Mouse (Mus musculus): Measurements from ENCODE around the gene Chac1. TPM values are rescaled to one million over a fixed set of nuclear protein-coding genes. Genes with fewer than 3 reads are reported as not detected.

The Chac1 gene
- total RNA-seq (2021), result 10 to 100 TPM in 1 of 2 experiments, 1 to 10 TPM in 1; 3.7 to 13.2 TPM
- long read RNA-seq, experiment 1, partial matches to known transcripts, result 0 of 2 reads
- long read RNA-seq, experiment 1, other reads (novel, unspliced or antisense), result 0 of 2 reads
- long read RNA-seq, experiment 2, partial matches to known transcripts, result 1 of 4 reads
- long read RNA-seq, experiment 2, other reads (novel, unspliced or antisense), result 0 of 4 reads

GRCm38 (mm10) chr2:119350555-119351486 lies at the start of gene Chac1:
Gene Chac1 (plus strand): TSS chr2:119351229.
- DNase-seq (ENCODE audit: low spot score in 2 of 2), result peak; percentile 78 to 87

DNA sequence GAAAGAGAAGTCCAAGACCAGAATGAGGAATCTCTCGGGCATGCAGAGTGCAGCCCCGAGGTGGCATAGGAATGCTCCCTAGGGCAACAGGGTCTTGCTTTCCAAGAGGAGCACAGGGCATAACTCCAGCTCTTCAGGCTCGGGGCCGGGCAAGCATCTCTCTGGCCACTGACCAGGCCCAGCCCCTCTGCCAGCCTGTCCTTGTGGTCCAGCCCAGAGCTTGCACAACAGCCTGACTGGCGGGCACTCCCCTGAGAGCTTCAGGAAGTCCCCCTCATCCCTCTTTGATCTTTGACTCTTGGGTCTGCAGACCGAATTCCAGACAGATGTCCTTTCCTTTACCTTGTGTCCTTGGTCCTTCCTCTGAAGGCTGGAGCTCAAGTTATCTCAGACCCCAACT lies 48.2 kb upstream of the Chac1 start:
- no peak for DNase-seq (ENCODE audit: low spot score in 2 of 2)

DNA sequence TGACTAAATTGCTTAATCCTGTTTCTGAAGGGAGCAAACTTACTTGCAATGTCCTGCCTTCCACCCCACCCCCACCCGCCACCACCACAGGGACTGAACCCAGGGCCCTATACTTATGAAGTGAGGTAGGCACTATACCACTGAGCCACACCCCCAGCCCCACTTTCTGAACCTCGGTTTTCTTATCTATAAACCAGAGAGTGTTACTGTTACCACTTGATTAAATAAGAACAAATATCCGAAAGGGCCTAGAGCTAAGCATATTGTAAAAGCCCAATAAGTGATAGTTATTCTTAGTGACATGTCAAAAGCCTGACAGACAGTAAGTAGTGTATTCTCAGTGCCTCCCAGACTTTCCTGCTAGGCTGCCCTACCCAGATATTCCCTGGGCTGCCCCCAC lies 46.6 kb upstream of the Chac1 start:
- DNase-seq (ENCODE audit: low spot score in 2 of 2), result no peak

DNA sequence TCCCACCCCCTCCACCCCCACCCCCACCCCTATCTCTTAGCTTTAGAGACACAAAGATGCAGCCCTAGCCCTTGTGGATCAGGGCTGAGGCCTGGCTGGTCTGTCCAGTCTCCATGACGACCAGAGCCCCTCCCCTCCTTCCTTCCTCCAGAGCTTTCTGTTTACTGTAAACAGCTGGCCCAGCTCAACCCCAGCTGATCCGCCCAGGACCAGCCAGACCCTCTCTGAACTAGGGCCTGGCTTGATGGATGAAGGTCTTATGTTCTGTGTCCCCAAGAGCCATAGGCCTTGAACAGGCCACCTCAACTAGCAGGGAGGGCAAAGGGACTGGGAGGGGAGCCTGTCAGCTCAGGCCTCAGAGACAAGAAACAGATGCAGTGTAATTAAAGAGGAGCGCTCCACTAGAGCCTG lies 46.2 kb upstream of the Chac1 start:
- no peak for DNase-seq (ENCODE audit: low spot score in 2 of 2)

DNA sequence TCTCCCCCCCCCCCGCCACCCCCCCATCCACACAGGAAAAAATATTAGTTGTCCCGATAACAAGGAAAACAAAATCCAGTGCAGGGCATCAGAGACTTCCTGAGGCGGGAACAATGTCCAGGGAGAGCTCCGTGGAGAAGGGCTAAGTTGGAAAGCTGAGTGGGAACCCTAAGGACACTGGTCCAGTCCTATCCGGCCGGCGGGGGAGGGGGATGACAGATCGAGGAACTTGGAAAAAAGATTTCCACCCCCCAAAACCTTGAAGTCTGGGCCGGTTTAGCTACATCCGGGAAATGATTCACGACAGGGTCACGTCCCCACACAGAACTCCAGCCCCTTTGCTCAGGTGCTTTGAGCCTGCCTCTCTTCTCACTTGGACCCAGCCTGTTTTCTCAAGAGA lies 39.5 kb upstream of the Chac1 start:
- DNase-seq (ENCODE audit: low spot score in 2 of 2), result no peak

- no peak for DNase-seq (ENCODE audit: low spot score in 2 of 2)
Measured at GRCm38 (mm10) chr2:119312380-119312958, 38.6 kb upstream of the Chac1 start.

- DNase-seq (ENCODE audit: low spot score in 2 of 2), result no peak
Measured at GRCm38 (mm10) chr2:119313780-119314479, 37.1 kb upstream of the Chac1 start.

GRCm38 (mm10) chr2:119314742-119315310 lies 36.2 kb upstream of the Chac1 start:
- no peak for DNase-seq (ENCODE audit: low spot score in 2 of 2)

DNA sequence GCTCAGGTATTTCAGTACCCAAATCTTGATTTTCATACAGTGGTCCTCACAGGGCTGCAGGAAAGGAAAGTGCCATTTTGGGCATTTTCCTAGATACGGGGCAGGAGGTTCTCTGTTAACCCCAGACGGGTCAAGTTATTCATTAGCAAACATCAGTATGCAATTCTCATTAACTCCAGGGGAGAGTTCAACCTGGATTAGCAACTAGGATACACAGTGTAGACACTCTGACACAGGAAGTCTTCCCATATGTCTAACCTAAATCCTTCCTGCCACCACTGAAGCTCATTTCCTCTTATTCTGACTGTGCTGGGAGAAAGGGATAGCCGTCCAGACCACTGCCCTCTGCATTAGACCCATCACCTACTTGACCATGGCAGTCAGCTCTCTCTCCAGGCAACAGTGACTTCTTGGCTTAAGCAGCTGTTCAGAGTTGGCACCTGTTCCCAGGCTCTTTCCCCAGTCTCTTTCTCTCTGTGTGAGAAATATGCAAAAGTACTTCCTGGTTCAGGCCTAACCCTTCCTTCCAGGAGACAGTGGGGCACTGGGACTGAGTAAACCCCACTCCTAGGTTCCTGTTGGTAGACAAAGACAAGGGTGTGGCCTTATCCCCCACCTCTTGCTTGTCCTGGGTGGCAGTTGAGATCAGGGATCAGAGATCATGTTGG lies 32.9 kb upstream of the Chac1 start:
- DNase-seq (ENCODE audit: low spot score in 2 of 2), result no peak

DNA sequence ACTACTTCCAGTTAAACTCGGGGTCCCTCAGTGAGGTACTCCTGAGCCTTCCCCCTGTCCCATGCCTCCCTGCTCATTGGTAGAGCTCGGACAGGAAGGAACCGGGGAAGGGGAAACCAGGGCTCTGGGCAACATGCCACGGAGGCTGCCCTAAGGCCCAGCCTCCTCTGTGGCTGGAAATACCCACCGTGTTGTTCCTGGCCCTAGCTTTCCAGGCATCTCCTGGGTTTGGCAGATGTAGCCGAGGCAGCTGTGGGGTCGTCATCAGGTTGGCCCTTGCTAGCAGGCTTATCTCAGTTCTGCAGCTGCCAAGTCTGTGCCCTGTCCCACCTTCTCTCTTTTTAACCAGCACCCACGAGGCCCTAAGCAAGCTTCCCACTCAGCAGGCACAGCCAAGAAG lies 30.5 kb upstream of the Chac1 start:
- no peak for DNase-seq (ENCODE audit: low spot score in 2 of 2)

GRCm38 (mm10) chr2:119321771-119322586 lies 29.1 kb upstream of the Chac1 start:
- DNase-seq (ENCODE audit: low spot score in 2 of 2), result no peak

DNA sequence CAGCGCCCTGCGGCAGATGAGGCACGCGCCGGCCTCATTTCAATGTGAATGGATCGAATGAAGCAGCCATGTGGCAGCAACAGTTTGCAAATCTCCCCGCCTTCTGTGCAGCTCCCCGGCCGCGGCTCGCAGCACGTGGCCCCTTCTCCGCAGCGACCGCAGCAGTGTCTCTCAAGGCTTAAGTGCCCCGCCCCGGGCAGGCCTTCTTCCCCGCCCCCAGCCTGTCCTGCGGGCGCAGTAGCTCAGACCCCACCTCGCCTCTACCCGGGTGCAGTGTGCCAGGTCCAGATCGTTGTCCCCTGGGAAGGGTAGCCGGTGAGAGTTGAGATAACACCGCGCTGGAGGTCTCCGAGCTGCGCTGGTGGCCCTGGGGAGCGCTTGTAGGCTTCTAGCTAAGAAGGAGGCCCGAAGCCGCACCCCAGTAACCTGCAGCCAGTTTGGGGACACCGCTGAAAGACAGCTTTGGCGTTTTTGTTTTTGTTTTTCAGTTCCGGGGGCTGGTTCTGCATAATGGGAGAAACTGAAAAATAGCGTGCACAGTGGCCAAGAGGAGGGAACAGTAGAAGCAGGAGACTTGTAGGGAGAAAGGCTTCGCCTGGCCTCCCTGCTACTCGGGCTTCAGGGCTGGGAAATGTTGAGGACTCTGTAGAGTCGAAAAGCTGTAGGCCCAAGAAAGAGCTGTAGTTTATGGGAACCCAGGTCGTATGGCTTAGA lies 28.3 kb upstream of the Chac1 start:
- DNase-seq (ENCODE audit: low spot score in 2 of 2), result no peak

DNA sequence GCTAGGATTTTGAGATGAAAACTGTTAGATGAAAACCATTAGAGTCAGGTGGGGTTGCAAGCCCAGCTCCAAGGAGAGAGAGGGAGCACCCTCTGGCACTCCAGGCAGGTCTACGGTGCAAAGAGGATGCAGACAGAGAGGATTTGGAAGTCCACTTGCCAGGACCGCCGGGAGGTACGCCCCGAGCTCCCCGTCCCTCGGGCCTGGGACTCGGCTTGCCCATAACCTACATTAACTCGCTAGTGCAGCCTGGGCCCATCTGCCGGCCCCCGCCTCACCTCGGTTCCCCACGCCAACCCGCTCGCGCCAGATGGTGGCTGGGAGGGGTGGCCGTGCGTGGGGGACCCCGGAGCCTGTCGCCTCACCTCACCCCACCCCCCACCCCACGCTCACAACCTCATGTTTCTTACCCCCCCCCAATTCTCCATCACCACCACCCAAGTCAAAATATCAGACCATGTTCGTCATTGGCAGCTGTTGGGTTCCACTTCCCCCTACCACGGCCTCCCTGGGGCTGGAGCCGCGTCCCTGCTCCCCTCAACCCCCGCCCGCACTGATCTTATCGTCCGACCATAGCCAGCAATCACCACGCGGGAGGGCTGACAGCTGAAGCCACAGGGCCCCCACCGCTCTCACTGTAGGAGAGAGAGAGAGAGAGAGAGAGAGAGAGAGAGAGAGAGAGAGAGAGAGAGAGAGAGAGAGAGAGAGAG lies 27.0 kb upstream of the Chac1 start:
- DNase-seq (ENCODE audit: low spot score in 2 of 2), result no peak

- DNase-seq (ENCODE audit: low spot score in 2 of 2), result no peak
Measured at GRCm38 (mm10) chr2:119324576-119325318, 26.3 kb upstream of the Chac1 start.

GRCm38 (mm10) chr2:119325568-119326143 lies 25.4 kb upstream of the Chac1 start, which contains the start of gene Dll4:
Gene Dll4 (plus strand): TSS chr2:119325784.
- DNase-seq (ENCODE audit: low spot score in 2 of 2), result peak; percentile 43 to 57

- DNase-seq (ENCODE audit: low spot score in 2 of 2), result peak in 1 of 2 experiments; percentile 42
Measured at GRCm38 (mm10) chr2:119326161-119327101, 24.6 kb upstream of the Chac1 start.

All from adrenal gland, adult 18-20 months (tissue).